Mouse (Mus musculus): ENCODE results near the gene Tigd3. TPM values are rescaled to one million over a fixed set of nuclear protein-coding genes. Genes with fewer than 3 reads are reported as not detected.

The Tigd3 gene
- polyA plus RNA-seq, 1 experiment, result 1.0 TPM

DNA sequence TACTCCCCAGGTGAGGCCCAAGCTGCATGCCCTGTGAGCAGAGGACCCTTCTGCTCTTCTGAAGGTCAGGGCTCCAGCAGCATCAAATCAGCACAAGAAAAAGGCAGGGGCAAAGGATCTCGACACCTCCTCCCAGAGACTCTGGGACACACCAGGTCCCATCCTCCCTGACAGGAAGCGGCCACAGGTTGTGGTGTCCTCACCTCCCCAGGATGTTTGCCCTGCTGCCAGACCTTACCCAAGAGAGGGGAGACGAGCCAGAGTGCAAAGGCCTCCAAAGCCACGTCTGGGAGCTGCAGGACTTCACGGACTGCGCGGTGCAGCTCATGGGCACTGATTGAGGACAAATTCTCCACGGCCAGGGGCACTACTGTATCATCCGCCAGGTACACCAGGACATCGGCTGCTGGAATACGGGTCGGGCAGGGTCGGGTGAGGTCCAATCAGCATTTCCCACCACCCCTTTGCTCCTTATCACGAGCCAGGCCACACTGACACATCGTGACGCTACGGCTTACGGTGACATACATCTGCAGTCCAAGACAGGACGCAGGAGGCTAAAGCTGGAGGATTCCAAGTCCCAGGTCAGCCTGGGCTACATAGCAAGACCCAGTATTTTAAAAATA lies 20.9 kb downstream of the Tigd3 start:
- Histone ChIP-seq H3K79me2 (ENCODE audit: control insufficient read depth, insufficient read depth) (peaks cover 35% of the 10 kb centered on the region), H3K36me3 (ENCODE audit: control insufficient read depth, insufficient read depth) (peaks cover 18% of the 10 kb centered on the region), H3K79me3 (ENCODE audit: low read depth) (peaks cover 9% of the 10 kb centered on the region), H3K4me3 (ENCODE audit: insufficient read depth, poor library complexity, severe bottlenecking) (no peak overlapping the region), H3K27me3 (ENCODE audit: control insufficient read depth, insufficient read depth, insufficient read length) (no peaks in the 10 kb centered on the region), H3ac (ENCODE audit: control insufficient read depth, insufficient read length, low read depth) (no peak overlapping the region)
- TF ChIP-seq MAX (IDR thresholded peaks at IDR 0.05) (no peak), CTCF (IDR thresholded peaks at IDR 0.05; ENCODE audit: control insufficient read depth, insufficient read depth, insufficient read length) (no peak), USF1 (IDR thresholded peaks at IDR 0.05; ENCODE audit: low read depth) (no peak), MYOG (IDR thresholded peaks at IDR 0.05; ENCODE audit: control insufficient read depth, extremely low read depth, insufficient read length) (no peak), FOSL1 (IDR thresholded peaks at IDR 0.05; ENCODE audit: insufficient read depth, low read length, poor library complexity, severe bottlenecking) (no peak), CEBPB (IDR thresholded peaks at IDR 0.05; ENCODE audit: low read depth) (no peak), MYOD1 (IDR thresholded peaks at IDR 0.05; ENCODE audit: control insufficient read depth, insufficient read length, low read depth) (no peak)

DNA sequence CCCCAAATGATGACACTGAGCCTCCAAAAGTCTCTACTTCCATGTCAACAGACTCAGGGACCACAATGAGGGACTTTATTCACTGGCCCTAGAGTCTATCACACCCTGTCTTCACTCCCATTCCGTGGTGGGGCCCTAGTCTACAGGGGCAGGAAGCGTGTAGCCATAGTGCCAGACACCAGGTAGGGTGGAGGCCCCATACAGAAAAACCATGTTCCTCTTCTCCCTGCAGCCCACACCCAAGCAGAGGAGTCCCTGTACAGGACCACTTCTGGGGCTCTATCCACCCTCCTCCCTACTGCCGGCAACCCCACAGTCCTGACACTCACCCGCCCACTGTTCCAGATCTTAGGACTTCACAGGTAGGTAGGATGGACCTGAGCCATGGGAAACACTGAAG lies 21.4 kb downstream of the Tigd3 start:
- TF ChIP-seq FOSL1 (IDR thresholded peaks at IDR 0.05; ENCODE audit: insufficient read depth, low read length, poor library complexity, severe bottlenecking) (no peak), CTCF (IDR thresholded peaks at IDR 0.05; ENCODE audit: control insufficient read depth, insufficient read depth, insufficient read length) (no peak), MYOD1 (IDR thresholded peaks at IDR 0.05; ENCODE audit: control insufficient read depth, insufficient read length, low read depth) (no peak), CEBPB (IDR thresholded peaks at IDR 0.05; ENCODE audit: low read depth) (no peak), USF1 (IDR thresholded peaks at IDR 0.05; ENCODE audit: low read depth) (no peak)
- H3ac ChIP-seq (ENCODE audit: control insufficient read depth, insufficient read length, low read depth), result no peak overlapping the region
- H3K27me3 ChIP-seq (ENCODE audit: control insufficient read depth, insufficient read depth, insufficient read length), result no peaks in the 10 kb centered on the region
- peaks cover 35% of the 10 kb centered on the region for H3K79me2 ChIP-seq (ENCODE audit: control insufficient read depth, insufficient read depth)
- H3K36me3 ChIP-seq (ENCODE audit: control insufficient read depth, insufficient read depth), result peaks cover 18% of the 10 kb centered on the region
- H3K4me3 ChIP-seq (ENCODE audit: insufficient read depth, poor library complexity, severe bottlenecking), result no peak overlapping the region
- H3K79me3 ChIP-seq (ENCODE audit: low read depth), result peaks cover 9% of the 10 kb centered on the region

DNA sequence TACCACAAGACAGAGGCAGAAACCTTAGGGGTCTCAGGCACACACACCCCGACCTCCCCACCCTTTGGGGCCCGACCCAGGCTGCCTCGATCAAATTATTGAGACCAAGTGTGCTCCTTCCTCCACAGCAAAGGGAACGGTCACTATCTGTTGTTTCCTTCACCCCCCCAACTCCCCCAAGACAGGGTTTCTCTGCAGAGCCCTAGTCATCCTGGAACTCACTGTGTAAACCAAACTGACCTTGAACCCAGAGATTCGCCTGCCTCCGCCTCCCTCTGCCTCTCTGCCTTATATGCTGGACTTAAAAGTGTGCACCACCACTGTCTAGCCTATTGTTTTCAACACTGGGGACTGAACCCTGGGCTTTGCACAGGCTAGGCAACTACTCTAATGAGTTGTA lies 22.3 kb downstream of the Tigd3 start:
- Histone ChIP-seq H3K36me3 (ENCODE audit: control insufficient read depth, insufficient read depth) (peaks cover 19% of the 10 kb centered on the region), H3K79me3 (ENCODE audit: low read depth) (peaks cover 9% of the 10 kb centered on the region), H3K27me3 (ENCODE audit: control insufficient read depth, insufficient read depth, insufficient read length) (no peaks in the 10 kb centered on the region), H3K79me2 (ENCODE audit: control insufficient read depth, insufficient read depth) (peaks cover 35% of the 10 kb centered on the region), H3ac (ENCODE audit: control insufficient read depth, insufficient read length, low read depth) (no peak overlapping the region), H3K4me3 (ENCODE audit: insufficient read depth, poor library complexity, severe bottlenecking) (no peak overlapping the region)
- TF ChIP-seq CEBPB (IDR thresholded peaks at IDR 0.05; ENCODE audit: low read depth) (no peak), MYOD1 (IDR thresholded peaks at IDR 0.05; ENCODE audit: control insufficient read depth, insufficient read length, low read depth) (no peak), MYOG (IDR thresholded peaks at IDR 0.05; ENCODE audit: control insufficient read depth, extremely low read depth, insufficient read length) (no peak), MAX (IDR thresholded peaks at IDR 0.05) (no peak), USF1 (IDR thresholded peaks at IDR 0.05; ENCODE audit: low read depth) (no peak), CTCF (IDR thresholded peaks at IDR 0.05; ENCODE audit: control insufficient read depth, insufficient read depth, insufficient read length) (no peak), FOSL1 (IDR thresholded peaks at IDR 0.05; ENCODE audit: insufficient read depth, low read length, poor library complexity, severe bottlenecking) (no peak)

DNA sequence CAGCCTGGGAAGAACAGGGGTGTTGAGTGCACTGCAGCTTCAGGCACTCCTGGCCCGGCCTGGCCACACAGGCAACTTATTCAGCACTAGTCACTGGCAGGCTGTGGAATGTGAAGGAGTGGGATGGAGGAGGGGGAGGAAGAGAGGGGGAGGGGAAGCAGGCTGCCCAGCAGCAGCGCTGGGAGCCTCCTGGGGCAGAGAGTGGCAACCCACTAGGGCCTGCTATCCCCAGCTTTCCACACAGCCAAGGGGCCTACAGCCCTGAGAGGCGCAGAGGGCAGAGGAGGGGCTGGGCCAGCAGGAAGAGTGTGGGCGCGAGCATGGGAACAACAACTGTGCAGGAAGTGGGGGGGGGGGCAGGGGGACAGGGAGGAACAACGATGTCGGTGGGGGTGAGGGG lies 22.7 kb downstream of the Tigd3 start:
- TF ChIP-seq CEBPB (IDR thresholded peaks at IDR 0.05; ENCODE audit: low read depth) (no peak), FOSL1 (IDR thresholded peaks at IDR 0.05; ENCODE audit: insufficient read depth, low read length, poor library complexity, severe bottlenecking) (no peak), USF1 (IDR thresholded peaks at IDR 0.05; ENCODE audit: low read depth) (no peak)
- peaks cover 23% of the 10 kb centered on the region for H3K36me3 ChIP-seq (ENCODE audit: control insufficient read depth, insufficient read depth)
- peaks cover 35% of the 10 kb centered on the region for H3K79me2 ChIP-seq (ENCODE audit: control insufficient read depth, insufficient read depth)
- no peak overlapping the region for H3ac ChIP-seq (ENCODE audit: control insufficient read depth, insufficient read length, low read depth)
- no peak overlapping the region for H3K4me3 ChIP-seq (ENCODE audit: insufficient read depth, poor library complexity, severe bottlenecking)
- no peaks in the 10 kb centered on the region for H3K27me3 ChIP-seq (ENCODE audit: control insufficient read depth, insufficient read depth, insufficient read length)
- H3K79me3 ChIP-seq (ENCODE audit: low read depth), result peaks cover 9% of the 10 kb centered on the region

DNA sequence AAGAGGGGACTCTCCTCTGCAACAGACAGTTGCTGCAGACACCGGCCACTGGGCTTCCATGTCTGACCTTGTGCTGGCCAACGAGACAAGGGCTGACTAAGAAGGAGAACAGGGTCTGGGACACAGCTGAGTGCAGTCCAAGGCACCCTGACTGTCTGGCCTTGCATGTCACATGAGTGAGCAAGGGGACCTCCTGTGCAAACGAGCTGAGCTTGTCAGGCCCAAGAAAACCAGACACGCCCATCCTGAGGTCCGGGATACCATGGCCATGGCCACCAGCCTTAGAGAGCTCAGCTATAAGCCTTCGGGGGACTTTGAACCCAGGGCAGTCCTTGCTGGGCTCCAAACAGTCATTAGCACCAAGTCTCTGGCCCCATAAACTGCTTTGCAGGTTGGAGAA lies 25.9 kb downstream of the Tigd3 start:
- Histone ChIP-seq H3K79me2 (ENCODE audit: control insufficient read depth, insufficient read depth) (peaks cover 12% of the 10 kb centered on the region), H3K79me3 (ENCODE audit: low read depth) (no peaks in the 10 kb centered on the region), H3ac (ENCODE audit: control insufficient read depth, insufficient read length, low read depth) (no peak overlapping the region), H3K4me3 (ENCODE audit: insufficient read depth, poor library complexity, severe bottlenecking) (no peak overlapping the region), H3K36me3 (ENCODE audit: control insufficient read depth, insufficient read depth) (peaks cover 49% of the 10 kb centered on the region), H3K27me3 (ENCODE audit: control insufficient read depth, insufficient read depth, insufficient read length) (no peaks in the 10 kb centered on the region)
- TF ChIP-seq CEBPB (IDR thresholded peaks at IDR 0.05; ENCODE audit: low read depth), result no peak
- no peak for TF ChIP-seq USF1 (IDR thresholded peaks at IDR 0.05; ENCODE audit: low read depth)
- TF ChIP-seq MYOD1 (IDR thresholded peaks at IDR 0.05; ENCODE audit: control insufficient read depth, insufficient read length, low read depth), result no peak
- no peak for TF ChIP-seq CTCF (IDR thresholded peaks at IDR 0.05; ENCODE audit: control insufficient read depth, insufficient read depth, insufficient read length)
- no peak for TF ChIP-seq FOSL1 (IDR thresholded peaks at IDR 0.05; ENCODE audit: insufficient read depth, low read length, poor library complexity, severe bottlenecking)
- TF ChIP-seq MAX (IDR thresholded peaks at IDR 0.05), result no peak
- no peak for TF ChIP-seq MYOG (IDR thresholded peaks at IDR 0.05; ENCODE audit: control insufficient read depth, extremely low read depth, insufficient read length)

All from C2C12 (cell line).